ENCODE assay signal across 8 mouse cellular contexts in genomic region chr6:100562719-100563551, GRCm38 (mm10).
DNase-seq lines count a peak whose midpoint lies in the region; ATAC-seq and TF ChIP-seq lines count a peak whose summit lies in the region.

No protein-coding gene starts in this region.

- H3K4me1 ChIP-seq in heart, postnatal 0 days (ENCODE audit: control insufficient read depth, insufficient read depth) = peaks cover 13% of the 10 kb centered on the region; the same call in 1 of the 2 replicates
- H3K4me1 ChIP-seq in lung, embryonic 14.5 days (ENCODE audit: insufficient read depth) = peaks cover 3% of the 10 kb centered on the region; the same call in 1 of the 2 replicates

- no peaks in the 10 kb centered on the region for H3K9me3 ChIP-seq in heart, postnatal 0 days (replicated peaks; ENCODE audit: control insufficient read depth, low read length)
- H3K9me3 ChIP-seq in lung, embryonic 14.5 days (ENCODE audit: low read depth, low read length) = no peaks in the 10 kb centered on the region

- peak overlapping the region; percentile 38 for H3K9ac ChIP-seq in heart, postnatal 0 days (replicated peaks; ENCODE audit: low read depth, low read length)
- H3K9ac ChIP-seq in lung, embryonic 14.5 days = peak overlapping the region; percentile 55

- H3K4me2 ChIP-seq in heart, postnatal 0 days (ENCODE audit: low read depth, low read length) = peak overlapping the region; percentile 89
- peak overlapping the region; percentile 99 for H3K4me2 ChIP-seq in lung, embryonic 14.5 days

- TF ChIP-seq EP300 in heart, postnatal 0 days (IDR thresholded peaks at IDR 0.05; ENCODE audit: low read depth) = no peak

- no peak overlapping the region for H3K4me3 ChIP-seq in C2C12 (ENCODE audit: insufficient read depth, poor library complexity, severe bottlenecking)
- peak overlapping the region; percentile 48 for H3K4me3 ChIP-seq in heart, postnatal 0 days (ENCODE audit: low read depth, low read length)
- H3K4me3 ChIP-seq in lung, embryonic 14.5 days (ENCODE audit: low read depth, low read length) = peak overlapping the region; percentile 46

- no peak overlapping the region for H3K27ac ChIP-seq in heart, postnatal 0 days (ENCODE audit: low read depth)
- no peak overlapping the region for H3K27ac ChIP-seq in lung, embryonic 14.5 days (ENCODE audit: low read depth)

- H3K79me2 ChIP-seq in C2C12 (ENCODE audit: control insufficient read depth, insufficient read depth) = no peaks in the 10 kb centered on the region

- H3ac ChIP-seq in C2C12 (ENCODE audit: control insufficient read depth, insufficient read length, low read depth) = peak overlapping the region; percentile 39

- ATAC-seq in heart, postnatal 0 days (ENCODE audit: insufficient read depth, low read depth) = peak; percentile 19; the same call in 1 of the 2 replicates
- ATAC-seq in lung, embryonic 14.5 days (ENCODE audit: insufficient read depth) = peak; percentile 68

- 3% methylated on average over 51 of the region's 51 CpGs for WGBS in heart, postnatal 0 days
- under 1% methylated on average over 51 of the region's 51 CpGs for WGBS in lung, embryonic 14.5 days

- no peaks in the 10 kb centered on the region for H3K79me3 ChIP-seq in C2C12 (ENCODE audit: low read depth)

- peaks cover 6% of the 10 kb centered on the region for H3K27me3 ChIP-seq in C2C12 (ENCODE audit: control insufficient read depth, insufficient read depth, insufficient read length)
- peaks cover 62% of the 10 kb centered on the region for H3K27me3 ChIP-seq in heart, postnatal 0 days (ENCODE audit: control insufficient read depth, insufficient read depth, low read length)
- peaks cover 27% of the 10 kb centered on the region for H3K27me3 ChIP-seq in lung, embryonic 14.5 days (ENCODE audit: insufficient read depth, low read length)

- no peaks in the 10 kb centered on the region for H3K36me3 ChIP-seq in C2C12 (ENCODE audit: control insufficient read depth, insufficient read depth)
- no peaks in the 10 kb centered on the region for H3K36me3 ChIP-seq in heart, postnatal 0 days (replicated peaks; ENCODE audit: control insufficient read depth, insufficient read depth, low read length)
- no peaks in the 10 kb centered on the region for H3K36me3 ChIP-seq in lung, embryonic 14.5 days (ENCODE audit: insufficient read depth)

- no peak for TF ChIP-seq CTCF in C2C12 (IDR thresholded peaks at IDR 0.05; ENCODE audit: control insufficient read depth, insufficient read depth, insufficient read length)
- TF ChIP-seq CTCF in heart, postnatal 0 days (IDR thresholded peaks at IDR 0.05; ENCODE audit: low read depth) = no peak
- no peak for TF ChIP-seq CTCF in lung, embryonic 14.5 days (IDR thresholded peaks at IDR 0.05; ENCODE audit: low read depth)

- DNase-seq in Muller cell, postnatal 12 days (ENCODE audit: inconsistent ontology term) = peak; percentile 62
- peak; percentile 71 for DNase-seq in embryo, embryonic 9.5 days (ENCODE audit: extremely low spot score)
- DNase-seq in heart, postnatal 0 days (ENCODE audit: low spot score) = no peak
- DNase-seq in layer of hippocampus, adult 9-11 months = peak; percentile 46
- DNase-seq in lung, embryonic 14.5 days = peak; percentile 69
- DNase-seq in retina, postnatal 7 days (ENCODE audit: low read depth, low spot score) = peak; percentile 58
- no peak for DNase-seq in ovary, postnatal 14 days (ENCODE audit: low spot score)

TF ChIP-seq in C2C12, 6 proteins besides CTCF, POLR2A, EP300 and RAD21:
- TF ChIP-seq MYOG (IDR thresholded peaks at IDR 0.05; ENCODE audit: control insufficient read depth, extremely low read depth, insufficient read length) (no peak), FOSL1 (IDR thresholded peaks at IDR 0.05; ENCODE audit: insufficient read depth, low read length, poor library complexity, severe bottlenecking) (no peak), CEBPB (IDR thresholded peaks at IDR 0.05; ENCODE audit: low read depth) (no peak), USF1 (IDR thresholded peaks at IDR 0.05; ENCODE audit: low read depth) (no peak), MYOD1 (IDR thresholded peaks at IDR 0.05; ENCODE audit: control insufficient read depth, insufficient read length, low read depth) (no peak), MAX (IDR thresholded peaks at IDR 0.05) (no peak)
TF ChIP-seq in C2C12: peak in this region for 0.

Comparison
In these comparisons a context has a peak if more than half of its experiments do, and no peak if none do; other contexts are left out.
1. DNase-seq: peak in Muller cell, postnatal 12 days (single experiment), embryo, embryonic 9.5 days (single experiment), layer of hippocampus, adult 9-11 months (single experiment), lung, embryonic 14.5 days (single experiment) and retina, postnatal 7 days (single experiment); none in heart, postnatal 0 days (single experiment) and ovary, postnatal 14 days (single experiment).